Comparison of ENCODE assay signal across 7 mouse cellular contexts in the genomic region with DNA sequence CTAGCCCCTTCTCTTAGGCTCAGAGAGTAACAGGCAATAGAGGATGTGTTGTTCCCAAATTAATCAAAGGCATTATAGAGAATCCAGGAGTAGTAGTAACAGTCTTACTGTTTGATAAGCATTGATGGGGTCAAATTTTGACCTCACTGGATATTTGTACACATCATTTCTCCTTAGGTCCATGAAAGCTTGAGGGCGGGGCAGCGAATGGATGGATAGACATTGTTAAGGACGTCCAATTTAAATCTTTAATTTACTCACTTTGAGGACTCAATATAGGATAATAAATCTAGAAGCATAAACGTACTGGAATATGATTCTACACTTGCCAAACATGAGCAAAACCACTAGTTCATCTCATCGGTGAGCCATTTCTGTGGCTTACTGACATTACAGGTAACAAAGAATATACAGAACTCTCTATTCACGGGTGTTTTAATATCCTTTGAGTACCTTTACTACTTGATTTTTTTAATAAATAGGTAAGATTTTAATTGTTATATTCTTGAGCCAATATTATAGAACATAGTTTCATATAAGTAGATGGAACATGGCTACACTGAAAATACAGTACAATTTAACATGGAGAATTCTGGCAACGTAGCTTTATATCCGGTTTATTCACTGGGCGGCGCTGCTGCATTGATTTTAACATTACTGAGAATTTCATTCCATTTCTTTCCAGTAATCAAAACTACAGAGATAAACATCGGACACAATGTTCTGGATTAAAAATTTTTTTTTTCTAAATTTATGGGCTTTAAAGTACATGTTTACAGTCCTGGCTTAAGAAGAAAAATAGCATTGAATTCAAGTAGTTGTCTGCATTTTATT. TPM values are rescaled to one million over a fixed set of nuclear protein-coding genes. Genes with fewer than 3 reads are reported as not detected.
A peak's percentile ranks its signal among the peaks of the same experiment; 100 is the strongest.
DNase-seq lines count a peak whose midpoint lies in the region; ATAC-seq and TF ChIP-seq lines count a peak whose summit lies in the region.

No protein-coding gene starts in this region.

- TF ChIP-seq CTCF in layer of hippocampus, adult 2 months (conservative IDR thresholded peaks at IDR 0.05): peak; percentile 90
- peak; percentile 33; the same call in 1 of the 2 replicates for TF ChIP-seq CTCF in lung, adult 2 months (IDR thresholded peaks at IDR 0.05; ENCODE audit: insufficient read depth, low read length)

- H3K27me3 ChIP-seq in forebrain, embryonic 14.5 days (replicated peaks; ENCODE audit: control insufficient read depth, insufficient read depth, low read length): no peaks in the 10 kb centered on the region

- peak; percentile 55 for DNase-seq in T-cell, adult 2 months (ENCODE audit: low spot score)
- peak; percentile 55 for DNase-seq in cerebellum, adult 11-12 months
- DNase-seq in forebrain, embryonic 14.5 days (ENCODE audit: low spot score): peak; percentile 85
- DNase-seq in layer of hippocampus, adult 2 months (ENCODE audit: low spot score in 2 of 2): peak; percentile 66 to 81
- DNase-seq in lung, adult 2 months: peak; percentile 54
- DNase-seq in retina, postnatal 1 day: peak; percentile 70

- peaks cover 10% of the 10 kb centered on the region for H3K36me3 ChIP-seq in forebrain, embryonic 14.5 days (ENCODE audit: control insufficient read depth, insufficient read depth, low read length)

- H3K4me1 ChIP-seq in forebrain, embryonic 14.5 days (ENCODE audit: control insufficient read depth, insufficient read depth, low read length): 0 out of 2 replicates have a peak, but pooled peaks cover 4% of the 10 kb centered on the region
- H3K4me1 ChIP-seq in lung, adult 2 months (ENCODE audit: control insufficient read depth, insufficient read depth, low read length): no peaks in the 10 kb centered on the region

- peak overlapping the region; percentile 50 for H3K4me3 ChIP-seq in forebrain, embryonic 14.5 days (ENCODE audit: low read depth, low read length)
- peak overlapping the region; percentile 77 for H3K4me3 ChIP-seq in layer of hippocampus, adult 2 months
- H3K4me3 ChIP-seq in lung, adult 2 months (replicated peaks; ENCODE audit: extremely low read depth, low read depth, low read length): peak overlapping the region; percentile 80

- H3K4me2 ChIP-seq in forebrain, embryonic 14.5 days (ENCODE audit: low read length): peak overlapping the region; percentile 59

- peak overlapping the region; percentile 58 for H3K27ac ChIP-seq in forebrain, embryonic 14.5 days (ENCODE audit: low read depth, low read length)
- peak overlapping the region; percentile 96 for H3K27ac ChIP-seq in layer of hippocampus, adult 2 months

- TF ChIP-seq POLR2A in lung, adult 2 months (IDR thresholded peaks at IDR 0.05; ENCODE audit: borderline replicate concordance, extremely low read depth, low read depth, low read length): no peak

- no peaks in the 10 kb centered on the region for H3K9me3 ChIP-seq in forebrain, embryonic 14.5 days (replicated peaks; ENCODE audit: control insufficient read depth, low read length)

- H3K9ac ChIP-seq in forebrain, embryonic 14.5 days (ENCODE audit: low read length): peak overlapping the region; percentile 54

- 10% methylated on average over 11 of the region's 11 CpGs for WGBS in forebrain, embryonic 14.5 days
- WGBS in lung, adult 2 months: 4% methylated on average over 11 of the region's 11 CpGs

- ATAC-seq in forebrain, embryonic 14.5 days: peak; percentile 33
- ATAC-seq in hematopoietic stem cell, adult 5-6 weeks (replicated peaks in 1 of 2; ENCODE audit: insufficient read depth in 1 of 2, low FRiP score in 2 of 2, low TSS enrichment in 1 of 2, low read depth in 1 of 2, poor library complexity in 2 of 2, severe bottlenecking in 2 of 2): peak; percentile 62 to 68

RNA-seq across cellular contexts. Expression of gene Nuf2, which starts 0.7 kb away (rescaled TPM):
- polyA plus RNA-seq in forebrain, embryonic 14.5 days (2014; fragmentation: Nextera tagmentation; extraction: Ambion mirVana): 38.4 and 42.3 TPM in 2 replicates
- 113 and 119 TPM in 2 replicates for total RNA-seq in hematopoietic stem cell, adult 5-6 weeks (2017)
- total RNA-seq in layer of hippocampus, adult 2 months (2021): 1 to 10 TPM; 3.2 to 4.1 TPM
- polyA plus RNA-seq in lung, adult 2 months (2012; rRNA removed): 0.14 and 0.31 TPM in 2 replicates

Comparison
In these comparisons a context has a peak if more than half of its experiments do, and no peak if none do; other contexts are left out.
1. Peak in every context shown above with its lines: DNase-seq, ATAC-seq, H3K4me3 ChIP-seq and H3K27ac ChIP-seq.
2. RNA of gene Nuf2, which starts 0.7 kb away (total RNA-seq): 113 to 119 TPM in hematopoietic stem cell, adult 5-6 weeks; 3.2 to 4.1 TPM in layer of hippocampus, adult 2 months; every median in the first group is over 10 times any median in the second.